ENCODE assay signal across 10 mouse cellular contexts in genomic region chr5:8916400-8916799, GRCm38 (mm10).
"Had no signal": no experiment of that assay in that cellular context is flagged by ENCODE, and none has a peak within 500 bp of the region (broad histone marks: within the 10 kb centered on the region; RNA-seq: fewer than 3 reads in every experiment).

No protein-coding gene starts in this region.

- ATAC-seq: lung, postnatal 0 days; midbrain, embryonic 13.5 days; midbrain, embryonic 15.5 days had no signal

- DNase-seq: liver, postnatal 0 days; lung, adult 2 months; lung, postnatal 14 days; right cerebral cortex, postnatal 14 days; thymus, adult 2 months; thymus, postnatal 25 days; thymus, postnatal 4 days had no signal
